Mouse (Mus musculus) spleen, postnatal 36 days (tissue): ENCODE measurements around the gene Mapkbp1.

ENCODE experiments used
- DNase-seq, 2 experiments: peaks; one replicate each; pipeline ENCODE4 v3.0.0; 2022; ENCODE audit warnings: low spot score in 2 of 2, mixed read lengths in 1 of 2

Gene Mapkbp1

DNA sequence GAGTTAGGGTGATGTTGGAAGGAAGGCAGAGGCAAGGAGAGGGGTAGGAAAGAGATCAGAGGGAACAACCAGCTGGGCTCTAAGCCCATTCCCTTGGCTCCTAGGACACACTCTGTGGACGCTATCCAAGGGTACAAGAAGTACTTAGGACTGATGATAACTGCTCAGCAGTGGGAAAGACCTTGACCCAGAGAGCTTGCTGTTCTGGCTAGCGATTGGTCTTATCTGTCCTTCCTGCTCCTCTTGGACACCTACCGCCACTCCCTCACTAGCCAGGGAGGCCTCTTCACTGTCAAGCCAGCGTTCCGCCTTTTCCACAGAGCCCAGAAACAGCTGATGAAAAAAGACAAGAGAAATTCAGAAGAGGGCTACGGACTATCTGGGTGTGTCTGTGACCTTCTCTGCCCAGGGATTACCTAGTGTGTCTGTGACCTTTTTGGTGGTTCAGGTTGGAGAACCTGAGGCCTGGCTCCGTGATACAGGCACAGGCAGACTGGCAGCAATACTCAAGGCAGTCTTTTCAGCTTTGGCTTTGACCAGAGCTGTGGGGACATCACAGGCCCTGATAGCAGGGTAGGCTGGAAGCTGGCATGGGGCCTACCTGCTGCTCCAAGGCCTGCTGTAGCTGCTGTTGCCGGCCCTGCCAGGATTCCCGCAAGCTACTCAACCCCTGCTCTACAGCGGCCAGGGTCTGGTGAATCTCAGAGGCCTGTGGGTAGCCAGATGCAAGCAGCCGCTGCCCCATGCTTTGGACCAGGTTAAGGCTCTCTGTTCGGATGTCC, 82.5 kb downstream of the Mapkbp1 start:
- no peak for DNase-seq

DNA sequence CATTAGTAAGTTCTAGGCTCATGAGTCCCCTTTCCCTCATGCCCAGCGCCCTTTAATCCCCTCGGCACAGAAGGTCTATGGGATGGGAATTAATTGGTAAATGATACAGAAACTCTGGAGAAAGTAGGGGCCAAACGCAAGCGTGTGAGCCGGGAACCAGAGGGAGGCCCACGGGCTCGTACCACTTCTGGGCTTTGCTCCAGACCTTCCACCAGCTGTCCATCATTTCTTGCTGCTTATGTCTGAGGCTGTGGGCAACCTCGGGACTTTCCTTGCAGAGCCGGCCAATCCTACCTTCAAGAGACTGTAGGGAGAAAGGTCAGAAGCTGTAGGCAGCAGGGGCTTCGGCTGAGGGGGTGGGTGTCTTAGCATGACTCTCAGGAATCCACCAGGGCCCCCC, 83.4 kb downstream of the Mapkbp1 start:
- no peak for DNase-seq

DNA sequence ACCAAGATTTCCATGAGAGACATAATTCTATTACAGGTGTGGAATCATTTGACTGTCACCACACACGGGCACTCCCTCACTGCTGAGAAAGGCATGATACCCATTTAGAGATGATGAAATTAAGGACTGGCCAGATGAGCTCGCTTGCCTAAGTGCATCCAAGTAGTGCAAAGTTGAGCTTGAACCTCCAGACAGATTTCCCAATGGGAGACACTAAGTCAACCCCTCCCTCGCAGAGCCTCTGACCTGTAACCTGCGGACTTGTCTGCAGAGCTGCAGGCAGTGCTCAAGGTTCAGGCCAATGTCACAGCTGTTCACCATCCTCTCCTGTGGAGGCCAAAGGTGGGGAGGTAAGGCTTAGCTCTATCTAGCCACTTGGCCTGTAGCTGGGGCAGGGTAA, 86.3 kb downstream of the Mapkbp1 start:
- DNase-seq, result no peak

DNA sequence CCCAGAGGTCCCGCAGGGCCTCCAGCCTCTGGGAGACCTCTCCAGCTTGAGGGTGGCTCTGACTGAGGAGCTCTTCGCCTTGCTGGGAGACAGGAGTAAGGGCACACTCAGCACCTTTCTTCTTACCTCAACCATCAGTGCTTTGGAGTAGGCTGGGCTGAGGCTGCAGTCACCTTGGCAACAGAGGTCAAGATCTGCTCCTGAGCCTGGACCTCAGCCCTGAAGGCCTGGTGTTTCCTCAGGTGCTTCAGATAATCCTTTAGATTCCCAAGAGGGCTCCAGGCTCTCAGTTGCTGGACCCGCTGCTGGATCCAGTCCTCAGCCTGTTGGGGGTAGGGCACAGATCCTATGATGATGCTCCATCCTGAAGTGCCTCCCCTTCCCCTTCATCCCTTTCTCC, 87.0 kb downstream of the Mapkbp1 start:
- DNase-seq, result no peak

DNA sequence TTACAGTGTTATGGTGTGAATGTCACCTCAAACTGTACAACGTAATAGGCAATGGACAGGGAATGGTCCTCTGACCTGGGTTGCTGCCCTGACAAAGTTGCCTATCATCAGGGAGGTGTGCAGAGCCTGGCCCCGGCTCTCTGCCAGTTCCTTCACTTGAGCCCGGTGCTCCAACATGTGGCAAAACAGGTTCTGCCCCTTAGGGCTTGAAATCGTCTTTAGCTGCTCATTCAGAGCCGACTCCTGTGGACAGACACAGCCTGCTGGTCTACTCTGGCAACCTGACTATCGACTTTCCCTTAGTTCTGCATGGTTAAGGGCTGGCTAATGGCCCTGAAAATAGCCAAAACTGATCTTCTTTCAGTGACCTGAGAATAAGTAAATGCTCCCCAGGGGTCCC, 87.7 kb downstream of the Mapkbp1 start:
- DNase-seq, result no peak

DNA sequence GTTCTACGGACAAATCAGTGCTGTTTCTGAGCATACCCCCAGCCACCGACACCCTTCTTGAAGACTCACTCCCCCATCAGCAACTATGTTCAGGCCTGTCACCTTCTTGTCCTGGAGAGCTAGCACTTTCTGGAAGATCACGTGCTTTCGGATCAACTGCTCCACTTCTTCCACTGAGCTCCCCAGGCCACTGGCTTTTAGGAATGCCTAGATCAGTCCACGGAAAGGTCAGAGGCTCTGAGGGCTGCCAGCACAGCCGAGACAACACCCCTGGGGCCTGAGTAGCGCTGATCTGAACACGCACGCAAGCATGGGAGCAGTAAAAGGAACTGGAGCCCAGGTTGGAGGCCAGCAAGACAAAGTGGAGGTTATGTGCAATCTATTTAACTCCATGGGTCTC, 88.2 kb downstream of the Mapkbp1 start:
- no peak for DNase-seq

DNA sequence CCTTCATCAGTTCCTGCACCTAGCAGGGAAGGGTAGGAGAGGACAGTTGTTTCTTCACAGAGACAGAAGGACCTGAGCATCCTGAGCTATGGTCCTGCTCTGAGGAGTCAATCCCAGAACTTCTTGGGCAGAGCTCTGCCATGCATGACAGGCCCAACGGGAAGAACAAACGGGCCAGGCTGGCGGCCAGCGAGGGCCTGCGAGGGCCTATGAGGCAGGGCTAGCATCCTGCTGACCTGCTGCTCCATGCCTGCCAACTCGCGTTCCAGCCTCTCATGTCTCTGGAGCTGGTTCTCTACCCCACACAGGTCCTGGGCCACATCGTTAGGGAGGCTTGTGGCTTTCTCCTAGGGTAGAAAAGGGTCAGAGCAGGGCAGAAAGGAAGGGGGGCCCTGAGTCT, 89.7 kb downstream of the Mapkbp1 start:
- DNase-seq, result no peak

DNA sequence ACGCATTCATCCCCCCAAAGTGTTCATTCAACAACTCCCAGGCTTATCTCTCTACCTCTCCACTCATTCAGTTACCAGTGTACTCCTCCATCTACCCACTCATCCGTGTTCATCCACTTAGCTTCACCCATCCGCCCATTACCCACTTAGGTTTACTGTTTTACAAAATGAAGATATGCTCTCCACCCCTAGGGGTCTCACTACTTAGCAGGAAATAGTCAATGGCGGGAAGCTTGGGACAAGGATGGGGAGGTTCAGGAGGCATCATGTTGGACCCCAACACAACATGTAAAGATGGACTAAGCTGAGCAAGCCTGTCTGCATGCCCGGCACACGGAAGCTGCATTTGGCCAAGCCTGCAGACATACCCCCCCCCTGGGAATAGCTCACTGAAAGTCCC, 92.1 kb downstream of the Mapkbp1 start:
- DNase-seq, result no peak

DNA sequence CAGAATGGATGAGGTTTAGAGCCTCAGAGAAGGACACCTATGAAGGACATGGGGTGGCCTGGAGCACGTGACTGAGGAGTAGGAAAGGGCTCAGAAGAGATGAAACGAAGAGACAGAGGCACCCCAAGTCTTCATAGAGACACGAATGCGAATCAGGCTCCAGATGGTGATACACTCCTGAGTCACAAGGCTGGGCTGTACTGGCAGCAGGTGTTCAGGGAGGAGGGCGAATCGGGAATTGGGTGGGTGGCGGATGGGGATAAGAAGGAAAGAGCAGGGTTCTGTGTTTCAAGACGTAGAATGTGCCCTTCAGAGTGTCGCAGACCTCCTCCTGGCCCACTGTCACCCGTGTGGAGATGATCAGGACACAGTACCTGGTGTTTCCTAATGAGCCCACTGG, 92.7 kb downstream of the Mapkbp1 start:
- no peak for DNase-seq

DNA sequence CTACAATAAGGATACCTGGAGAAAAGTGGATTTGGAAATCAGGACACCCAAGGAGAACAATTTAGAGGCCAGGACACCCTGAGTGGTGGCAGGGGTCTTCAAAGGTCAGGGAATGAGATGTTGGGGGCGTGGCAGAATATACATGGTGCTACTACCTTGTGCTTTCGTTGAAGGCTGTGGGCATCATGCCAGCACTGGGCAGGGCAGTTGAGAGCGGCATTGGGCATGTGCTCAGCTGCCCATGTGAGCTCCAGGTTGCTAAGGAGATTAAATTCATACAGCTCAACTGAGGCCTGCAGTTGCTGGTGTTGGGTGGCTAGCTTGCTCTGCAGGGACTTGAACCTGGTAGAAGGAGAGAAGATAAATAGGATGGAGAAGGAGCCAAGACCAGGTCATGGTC, 93.7 kb downstream of the Mapkbp1 start:
- no peak for DNase-seq

DNA sequence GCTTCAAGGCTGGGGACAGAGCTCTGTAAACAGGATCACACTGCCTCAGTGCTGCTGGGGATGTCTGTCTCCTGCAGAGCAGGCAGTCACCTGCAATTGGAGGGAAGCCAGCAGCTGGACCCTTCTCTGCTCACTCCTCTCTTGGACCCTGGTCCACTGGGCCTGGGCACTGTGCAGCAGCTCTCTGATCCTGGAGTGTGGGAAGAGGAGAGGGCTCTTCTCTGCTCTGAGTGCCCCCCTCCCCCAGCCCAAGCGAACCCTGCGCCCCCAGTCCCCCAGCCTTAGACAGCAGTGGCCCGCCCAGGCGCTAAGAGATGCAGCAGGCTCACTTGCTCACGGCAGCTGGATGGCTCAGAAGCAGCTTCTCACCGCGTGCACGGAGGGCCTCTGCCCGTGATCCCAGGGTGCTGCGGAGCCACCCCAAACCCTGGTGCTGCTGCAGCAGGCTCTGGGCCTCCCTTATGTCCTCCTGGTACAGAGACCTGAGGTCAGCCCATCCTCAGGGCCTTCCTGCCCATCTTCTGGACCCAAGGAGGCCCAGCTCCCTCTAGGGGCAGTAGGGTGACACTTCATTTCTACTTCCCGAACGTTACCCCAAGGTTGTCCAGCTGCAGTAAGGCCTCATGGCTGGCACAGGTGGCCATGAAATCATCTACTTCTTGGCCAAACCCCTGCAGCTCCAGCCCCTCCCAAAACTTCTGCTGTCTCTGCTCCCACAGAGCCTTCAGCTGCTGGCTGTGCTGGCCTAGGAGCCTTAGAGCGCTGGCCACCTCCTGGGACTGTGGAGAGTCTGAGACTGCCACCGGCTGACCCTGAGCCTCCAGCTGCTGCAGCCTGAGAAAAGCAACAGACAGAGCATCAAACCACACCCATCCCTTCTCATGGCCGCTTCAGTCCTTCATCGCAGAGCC, 96.3 kb downstream of the Mapkbp1 start:
- no peak for DNase-seq

DNA sequence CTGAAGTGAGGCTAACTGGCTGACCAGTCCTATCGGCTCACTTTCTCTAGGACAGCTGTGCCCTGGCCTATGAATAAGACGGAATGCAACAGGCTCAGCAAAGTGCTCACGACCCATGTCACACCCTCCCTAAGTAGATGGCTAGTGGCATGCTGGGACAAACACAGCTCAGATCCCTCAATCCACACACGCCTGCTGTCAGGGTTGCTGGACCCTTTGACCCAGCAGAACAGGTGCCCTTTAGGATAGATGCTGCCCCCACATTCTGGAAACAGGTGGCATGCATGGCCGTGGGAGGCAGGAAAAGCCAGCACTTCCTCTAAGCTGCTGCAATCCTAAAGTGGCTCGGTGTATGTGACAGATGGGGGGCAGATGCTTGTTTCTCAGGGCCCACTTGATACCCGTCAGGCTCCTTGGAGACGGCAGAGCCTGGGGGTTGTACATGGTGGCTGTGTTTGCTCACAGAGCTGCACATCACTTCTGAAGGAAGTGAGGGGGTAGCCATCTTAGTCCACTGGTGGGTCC, 97.0 kb downstream of the Mapkbp1 start:
- no peak for DNase-seq

DNA sequence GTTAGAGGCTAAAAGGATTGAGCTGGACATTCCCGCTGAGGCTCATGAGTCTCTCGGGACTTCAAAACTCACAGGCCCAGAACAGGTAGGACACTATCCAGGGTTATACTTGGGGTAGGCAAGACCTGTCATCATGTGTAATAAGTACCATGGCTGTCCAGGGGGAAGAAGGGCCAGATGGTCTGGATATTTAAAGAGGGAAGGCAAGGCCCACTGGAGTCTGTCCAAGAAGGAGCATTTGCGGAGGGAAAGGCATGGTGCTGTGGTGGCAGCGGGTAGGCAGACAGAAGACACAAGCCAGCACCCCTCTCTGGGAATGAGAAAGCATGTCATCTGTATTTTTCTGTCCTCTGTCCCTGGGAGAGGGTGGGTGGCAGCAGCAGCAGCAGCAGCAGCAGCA, 101.6 kb downstream of the Mapkbp1 start:
- no peak for DNase-seq

DNA sequence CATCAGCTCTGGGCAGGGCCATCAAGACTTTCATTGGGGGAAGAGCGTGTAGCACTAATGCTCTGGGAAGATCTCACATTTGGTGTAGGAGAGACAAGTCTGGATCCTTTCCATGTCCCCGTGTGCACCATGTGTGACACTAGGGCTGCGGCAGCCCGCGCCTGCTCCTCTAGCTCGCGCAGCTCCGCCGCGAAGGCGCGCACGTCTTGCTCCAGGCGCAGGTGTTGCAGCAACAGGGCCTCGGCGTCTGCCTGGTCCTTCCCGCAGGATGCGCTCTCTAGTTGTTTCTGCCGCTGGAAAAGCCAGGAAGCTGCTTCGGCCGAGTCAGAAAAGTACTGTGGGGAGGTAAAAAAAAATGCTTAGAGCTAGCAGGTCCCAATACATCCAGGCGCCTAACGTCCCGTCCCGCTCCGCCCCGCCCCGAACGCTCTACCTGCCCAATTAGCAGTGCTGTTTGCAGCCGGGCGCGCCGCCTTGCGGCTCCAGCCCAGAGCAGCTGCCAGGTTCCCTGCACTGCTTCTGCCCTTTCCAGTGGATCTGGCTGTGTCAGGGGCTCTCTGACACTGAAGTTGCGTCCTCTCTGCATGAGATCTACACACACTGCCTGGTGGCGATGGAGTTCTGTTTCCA, 103.7 kb downstream of the Mapkbp1 start:
- no peak for DNase-seq
